Mouse (Mus musculus) G1E (cell line): ENCODE data around the gene Gm4450.

Experiments used
- GATA2 ChIP-seq: IDR thresholded peaks from 2 replicates; pipeline ENCODE4 v1.6.1; 2012; ENCODE audit warnings: low read depth, low read length, inconsistent platforms, borderline replicate concordance
- POLR2AphosphoS5 ChIP-seq: IDR thresholded peaks from 2 replicates; pipeline ENCODE4 v1.6.1; 2012; ENCODE audit warnings: low read depth, low read length, inconsistent platforms; ENCODE audit not compliant: insufficient replicate concordance

DNA sequence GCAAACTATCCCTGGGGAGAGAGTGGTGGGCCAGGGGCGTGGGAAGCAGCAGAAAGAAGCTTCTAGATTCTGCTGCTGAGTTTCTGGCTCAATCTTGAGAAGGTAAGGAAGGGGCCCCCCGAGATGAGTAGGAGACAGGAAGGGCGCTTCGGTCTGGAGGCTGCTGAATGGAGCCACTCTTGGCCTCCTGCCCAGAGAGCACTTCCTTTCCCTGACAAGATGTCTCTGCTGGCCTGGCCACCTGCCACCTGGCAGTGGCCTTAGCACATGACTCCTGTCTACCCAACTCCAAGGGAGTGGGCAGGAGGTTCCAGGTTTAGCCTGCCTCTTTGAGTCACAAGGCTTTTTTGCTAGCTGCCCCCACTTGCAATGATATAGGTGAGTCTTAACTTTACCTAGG, 39.6 kb downstream of the Gm4450 start:
- no peak for TF ChIP-seq GATA2
- TF ChIP-seq POLR2AphosphoS5 = no peak
